ENCODE assay signal across 35 mouse cellular contexts in genomic region chr13:76734013-76734412, GRCm38 (mm10).
"Had no signal": no experiment of that assay in that cellular context is flagged by ENCODE, and none has a peak within 500 bp of the region (broad histone marks: within the 10 kb centered on the region; RNA-seq: fewer than 3 reads in every experiment).

No protein-coding gene starts in this region.

- H3K4me1 ChIP-seq: heart, embryonic 12.5 days; heart, embryonic 13.5 days; heart, embryonic 15.5 days; hindbrain, embryonic 10.5 days; hindbrain, embryonic 12.5 days; hindbrain, embryonic 13.5 days; hindbrain, embryonic 15.5 days; intestine, embryonic 15.5 days; kidney, embryonic 15.5 days had no signal

- H3K4me2 ChIP-seq: heart, embryonic 11.5 days; heart, embryonic 12.5 days; heart, embryonic 13.5 days; heart, embryonic 15.5 days; hindbrain, embryonic 12.5 days; hindbrain, embryonic 13.5 days; hindbrain, embryonic 14.5 days; hindbrain, embryonic 15.5 days; intestine, embryonic 15.5 days; kidney, embryonic 15.5 days had no signal

- DNase-seq: heart, postnatal 10 days; heart, postnatal 14 days; heart, postnatal 36 days; heart, postnatal 4 days; kidney, adult 11 months; kidney, adult 18-20 months; kidney, adult 2 months; kidney, adult 8-10 months; kidney, adult 9 months; kidney, postnatal 10 days; kidney, postnatal 14 days; kidney, postnatal 25 days; kidney, postnatal 36 days; kidney, postnatal 4 days; layer of hippocampus, adult 9-11 months; layer of hippocampus, postnatal 36 days had no signal

- H3K36me3 ChIP-seq: heart, embryonic 12.5 days; heart, embryonic 13.5 days; heart, embryonic 15.5 days; hindbrain, embryonic 10.5 days; hindbrain, embryonic 12.5 days; hindbrain, embryonic 13.5 days; hindbrain, embryonic 15.5 days; intestine, embryonic 15.5 days; kidney, embryonic 15.5 days had no signal

- H3K27ac ChIP-seq: heart, embryonic 13.5 days; heart, embryonic 15.5 days; hindbrain, embryonic 10.5 days; hindbrain, embryonic 12.5 days; hindbrain, embryonic 13.5 days; hindbrain, embryonic 14.5 days; hindbrain, embryonic 15.5 days; hindbrain, postnatal 0 days; intestine, embryonic 15.5 days; kidney, embryonic 15.5 days; kidney, postnatal 0 days; layer of hippocampus, adult 2 months; left cerebral cortex, adult 2 months had no signal

- H3K9ac ChIP-seq: heart, embryonic 12.5 days; heart, embryonic 13.5 days; heart, embryonic 15.5 days; hindbrain, embryonic 12.5 days; hindbrain, embryonic 13.5 days; hindbrain, embryonic 14.5 days; hindbrain, embryonic 15.5 days; intestine, embryonic 15.5 days; kidney, embryonic 15.5 days had no signal

- H3K4me3 ChIP-seq: heart, embryonic 12.5 days; heart, embryonic 13.5 days; heart, embryonic 15.5 days; hindbrain, embryonic 10.5 days; hindbrain, embryonic 12.5 days; hindbrain, embryonic 13.5 days; hindbrain, embryonic 15.5 days; intestine, embryonic 15.5 days; kidney, embryonic 15.5 days; layer of hippocampus, adult 2 months; left cerebral cortex, adult 2 months had no signal

- ATAC-seq: hindbrain, embryonic 16.5 days; hindbrain, postnatal 0 days; inflammation-experienced regulatory T-cells, adult 6 months; intestine, embryonic 15.5 days; intestine, embryonic 16.5 days; intestine, postnatal 0 days had no signal

- H3K9me3 ChIP-seq: heart, embryonic 12.5 days; heart, embryonic 13.5 days; heart, embryonic 15.5 days; hindbrain, embryonic 10.5 days; hindbrain, embryonic 12.5 days; hindbrain, embryonic 13.5 days; hindbrain, embryonic 15.5 days; intestine, embryonic 15.5 days; kidney, embryonic 15.5 days had no signal

- H3K27me3 ChIP-seq: heart, embryonic 12.5 days; heart, embryonic 13.5 days; heart, embryonic 15.5 days; hindbrain, embryonic 12.5 days; hindbrain, embryonic 13.5 days; hindbrain, embryonic 15.5 days; intestine, embryonic 15.5 days; kidney, embryonic 15.5 days had no signal
